Mouse (Mus musculus): Measurements from ENCODE around the gene Uhrf1bp1. TPM values are rescaled to one million over a fixed set of nuclear protein-coding genes. Genes with fewer than 3 reads are reported as not detected.
A peak's percentile ranks its signal among the peaks of the same experiment; 100 is the strongest.

Uhrf1bp1 gene
- total RNA-seq, 2 experiments from 2014 or later = 18.7 to 20.5 TPM

- intact Hi-C loops (cut with DNase I) = loop anchor here (5.0 kb wide), 1 partner anchor 36 kb away; no protein-coding TSS in a partner anchor
Observed at GRCm38 (mm10) chr17:27941178-27941577, 84.9 kb downstream of the Uhrf1bp1 start.

GRCm38 (mm10) chr17:27941698-27942097 is 85.5 kb downstream of the Uhrf1bp1 start:
- no peak for DNase-seq (ENCODE audit: low spot score in 2 of 2)
- intact Hi-C loops (cut with DNase I) = loop anchor here (5.0 kb wide), 1 partner anchor 36 kb away; no protein-coding TSS in a partner anchor

More at GRCm38 (mm10) chr17:27941178-27941577, 84.9 kb downstream of the Uhrf1bp1 start:
- no peak for DNase-seq (ENCODE audit: low spot score in 2 of 2)

GRCm38 (mm10) chr17:27942131-27942530 is 85.9 kb downstream of the Uhrf1bp1 start:
- DNase-seq (ENCODE audit: low spot score in 2 of 2) = no peak
- intact Hi-C loops (cut with DNase I) = loop anchor here (5.0 kb wide), 1 partner anchor 35 kb away; no protein-coding TSS in a partner anchor

- DNase-seq (ENCODE audit: low spot score in 2 of 2) = peak; percentile 24 to 37
- intact Hi-C loops (cut with DNase I) = no loop called here
Observed at GRCm38 (mm10) chr17:27945546-27946216, 89.4 kb downstream of the Uhrf1bp1 start.

GRCm38 (mm10) chr17:27946371-27946770 is 90.1 kb downstream of the Uhrf1bp1 start:
- intact Hi-C loops (cut with DNase I) = no loop called here
- no peak for DNase-seq (ENCODE audit: low spot score in 2 of 2)

- intact Hi-C loops (cut with DNase I) = no loop called here
- DNase-seq (ENCODE audit: low spot score in 2 of 2) = no peak
Observed at GRCm38 (mm10) chr17:27947155-27947554, 90.9 kb downstream of the Uhrf1bp1 start.

Other genes with a start within 250 kb of the Uhrf1bp1 start
- 100 to 1,000 TPM; 514 to 519 TPM for gene Nudt3, start 232.9 kb upstream of the Uhrf1bp1 start, total RNA-seq (2021)
- gene RPS10-NUDT3, start 221.2 kb upstream of the Uhrf1bp1 start, total RNA-seq (2021) = not detected
- gene Rps10, start 219.8 kb upstream of the Uhrf1bp1 start, total RNA-seq (2021) = 100 to 1,000 TPM; 387 to 414 TPM
- 100 to 1,000 TPM; 349 to 352 TPM for gene Pacsin1, start 200.9 kb upstream of the Uhrf1bp1 start, total RNA-seq (2021)
- gene Spdef, start 127.5 kb upstream of the Uhrf1bp1 start, total RNA-seq (2021) = under 1 TPM; 0.42 to 0.57 TPM
- gene D17Wsu92e, start 35.8 kb upstream of the Uhrf1bp1 start, total RNA-seq (2021) = 100 to 1,000 TPM; 136 to 137 TPM
- 10 to 100 TPM; 66.0 to 71.1 TPM for gene Snrpc, start 18.3 kb upstream of the Uhrf1bp1 start, total RNA-seq (2021)
- gene Anks1, start 52.9 kb downstream of the Uhrf1bp1 start, total RNA-seq (2021) = 10 to 100 TPM; 33.4 to 40.6 TPM
- gene Taf11, start 53.4 kb downstream of the Uhrf1bp1 start, total RNA-seq (2021) = 10 to 100 TPM; 37.9 to 46.5 TPM
- 1 to 10 TPM; 1.3 to 1.6 TPM for gene Tcp11, start 224.2 kb downstream of the Uhrf1bp1 start, total RNA-seq (2021)